Mouse (Mus musculus): ENCODE data around the gene Gm13696. TPM values are rescaled to one million over a fixed set of nuclear protein-coding genes. Genes with fewer than 3 reads are reported as not detected.

Gm13696 gene
- not detected in 2 replicates for polyA plus RNA-seq (2015; fragmentation: Nextera tagmentation; extraction: Ambion mirVana)

GRCm38 (mm10) chr2:83972823-83973222 lies at the start of gene Gm13696:
TSS of gene Gm13696 (plus strand) at chr2:83973123.

GRCm38 (mm10) chr2:83940931-83941361 lies 32.0 kb upstream of the Gm13696 start, which contains the start of gene Zswim2:
TSS of gene Zswim2 (minus strand) at chr2:83941228.

GRCm38 (mm10) chr2:83955393-83955792 lies 17.5 kb upstream of the Gm13696 start, which contains the start of gene Gm13698:
TSS of gene Gm13698 (plus strand) at chr2:83955693.

GRCm38 (mm10) chr2:83961203-83961602 lies 11.7 kb upstream of the Gm13696 start, which contains the start of gene Gm13693:
TSS of gene Gm13693 (plus strand) at chr2:83961503.

GRCm38 (mm10) chr2:83967013-83967412 lies 5.9 kb upstream of the Gm13696 start, which contains the start of gene Gm13695:
TSS of gene Gm13695 (plus strand) at chr2:83967313.

GRCm38 (mm10) chr2:83978633-83979032 lies 5.7 kb downstream of the Gm13696 start, which contains the start of gene Gm13694:
TSS of gene Gm13694 (plus strand) at chr2:83978933.

GRCm38 (mm10) chr2:83984443-83984842 lies 11.5 kb downstream of the Gm13696 start, which contains the start of gene Gm13697:
TSS of gene Gm13697 (plus strand) at chr2:83984743.

GRCm38 (mm10) chr2:83990253-83990652 lies 17.3 kb downstream of the Gm13696 start, which contains the start of gene Gm13691:
TSS of gene Gm13691 (plus strand) at chr2:83990553.

Other genes with a start within 250 kb of the Gm13696 start
- gene Itgav, start 248.7 kb upstream of the Gm13696 start, polyA plus RNA-seq (2015; fragmentation: Nextera tagmentation; extraction: Ambion mirVana) = 37.8 and 40.8 TPM in 2 replicates
- gene Fam171b, start 160.5 kb upstream of the Gm13696 start, polyA plus RNA-seq (2015; fragmentation: Nextera tagmentation; extraction: Ambion mirVana) = 75.7 and 78.6 TPM in 2 replicates
- not detected in 2 replicates for gene Zswim2, start 31.9 kb upstream of the Gm13696 start, polyA plus RNA-seq (2015; fragmentation: Nextera tagmentation; extraction: Ambion mirVana)
- gene Gm13698, start 17.4 kb upstream of the Gm13696 start, polyA plus RNA-seq (2015; fragmentation: Nextera tagmentation; extraction: Ambion mirVana) = not detected in 2 replicates
- gene Gm13693, start 11.6 kb upstream of the Gm13696 start, polyA plus RNA-seq (2015; fragmentation: Nextera tagmentation; extraction: Ambion mirVana) = not detected in 2 replicates
- gene Gm13695, start 5.8 kb upstream of the Gm13696 start, polyA plus RNA-seq (2015; fragmentation: Nextera tagmentation; extraction: Ambion mirVana) = not detected in 2 replicates
- gene Gm13694, start 5.8 kb downstream of the Gm13696 start, polyA plus RNA-seq (2015; fragmentation: Nextera tagmentation; extraction: Ambion mirVana) = not detected in 2 replicates
- gene Gm13697, start 11.6 kb downstream of the Gm13696 start, polyA plus RNA-seq (2015; fragmentation: Nextera tagmentation; extraction: Ambion mirVana) = not detected in 2 replicates
- gene Gm13691, start 17.4 kb downstream of the Gm13696 start, polyA plus RNA-seq (2015; fragmentation: Nextera tagmentation; extraction: Ambion mirVana) = not detected in 2 replicates